Mouse (Mus musculus): ENCODE measurements at regions not wholly inside any gene's neighbourhood (a gene's known extent, or its start where the extent isn't known, plus 50 kb on each side); places are given as distances from the start of the nearest gene placed in this dataset.

GRCm38 (mm10) chr13:31101051-31101450, 127.0 kb downstream of the Gm5447 start:
- H3K27me3 ChIP-seq (ENCODE audit: control insufficient read depth in 1 of 2, insufficient read depth in 2 of 2, low read length in 2 of 2) = no peaks in the 10 kb centered on the region
- H3K27ac ChIP-seq (ENCODE audit: control insufficient read depth, low read depth, low read length) = no peak overlapping the region
- no peaks in the 10 kb centered on the region for H3K79me2 ChIP-seq (ENCODE audit: control insufficient read depth, insufficient read depth, low read length, poor library complexity)
- H3K9me3 ChIP-seq (replicated peaks; ENCODE audit: insufficient read depth, low read length) = no peaks in the 10 kb centered on the region
- no peak for DNase-seq (ENCODE audit: low read depth, low spot score)
- H3K4me3 ChIP-seq (ENCODE audit: control insufficient read depth in 1 of 2, insufficient read depth in 1 of 2, low read depth in 2 of 2, low read length in 2 of 2) = no peak overlapping the region
- H3K4me1 ChIP-seq (ENCODE audit: control insufficient read depth in 1 of 2, insufficient read depth in 2 of 2, low read length in 2 of 2) = no peaks in the 10 kb centered on the region
- H3K36me3 ChIP-seq (ENCODE audit: control insufficient read depth in 1 of 2, insufficient read depth in 2 of 2, low read length in 2 of 2) = no peaks in the 10 kb centered on the region
- TF ChIP-seq MAFK (IDR thresholded peaks at IDR 0.05; ENCODE audit: borderline replicate concordance, low read depth, low read length) (no peak), MAZ (IDR thresholded peaks at IDR 0.05; ENCODE audit: low read depth, low read length) (no peak), ETS1 (IDR thresholded peaks at IDR 0.05; ENCODE audit: low read depth, low read length) (no peak), GABPA (IDR thresholded peaks at IDR 0.05; ENCODE audit: low read depth, low read length) (no peak), ZC3H11A (IDR thresholded peaks at IDR 0.05; ENCODE audit: low read depth, low read length) (no peak), CTCF (IDR thresholded peaks at IDR 0.05 in 2 of 3, conservative IDR thresholded peaks at IDR 0.05 in 1 of 3; ENCODE audit: control insufficient read depth in 1 of 3, insufficient read depth in 1 of 3, low read depth in 2 of 3, low read length in 3 of 3, poor library complexity in 1 of 3, severe bottlenecking in 1 of 3) (no peak), ZNF384 (IDR thresholded peaks at IDR 0.05; ENCODE audit: low read depth, low read length) (no peak), JUND (IDR thresholded peaks at IDR 0.05; ENCODE audit: low read depth, low read length) (no peak), E2F4 (IDR thresholded peaks at IDR 0.05; ENCODE audit: borderline replicate concordance, low read depth, low read length) (no peak), BHLHE40 (IDR thresholded peaks at IDR 0.05; ENCODE audit: borderline replicate concordance, low read depth, low read length) (no peak), MEF2A (IDR thresholded peaks at IDR 0.05; ENCODE audit: extremely low read depth, insufficient replicate concordance, low read depth, low read length, poor library complexity, severe bottlenecking) (no peak), NELFE (IDR thresholded peaks at IDR 0.05; ENCODE audit: low read depth, low read length) (no peak), MAX (IDR thresholded peaks at IDR 0.05; ENCODE audit: low read length) (no peak), NRF1 (IDR thresholded peaks at IDR 0.05; ENCODE audit: insufficient read depth, low read depth, low read length, poor library complexity, severe bottlenecking) (no peak), ELF1 (IDR thresholded peaks at IDR 0.05; ENCODE audit: low read depth, low read length) (no peak), TCF12 (IDR thresholded peaks at IDR 0.05; ENCODE audit: low read depth, low read length) (no peak)
- no peak overlapping the region for H3K9ac ChIP-seq (ENCODE audit: control insufficient read depth, low read depth, low read length, poor library complexity, severe bottlenecking)

DNA sequence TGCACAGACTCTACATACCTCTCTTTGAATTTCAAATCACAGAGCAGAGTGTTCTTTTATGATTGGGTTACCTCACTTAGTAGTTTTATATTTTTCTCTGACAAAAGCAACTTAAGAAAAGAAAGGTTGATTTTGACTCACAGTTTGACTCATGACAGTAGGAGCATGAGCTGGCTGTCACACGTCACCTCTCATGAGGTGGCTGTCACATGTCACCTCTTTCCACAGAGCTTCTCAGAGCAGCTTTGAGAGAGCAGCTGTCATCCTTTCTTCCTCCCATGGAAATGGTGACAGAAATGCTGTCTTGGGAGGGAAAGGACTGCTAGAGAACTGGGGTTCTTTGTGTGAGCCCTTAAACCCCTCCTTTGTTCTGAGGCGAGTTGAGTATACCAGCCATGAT, 133.4 kb downstream of the Gm5447 start:
- Histone ChIP-seq H3K9me3 (replicated peaks; ENCODE audit: insufficient read depth, low read length) (no peaks in the 10 kb centered on the region), H3K27ac (ENCODE audit: control insufficient read depth, low read depth, low read length) (no peak overlapping the region), H3K4me3 (ENCODE audit: control insufficient read depth in 1 of 2, insufficient read depth in 1 of 2, low read depth in 2 of 2, low read length in 2 of 2) (no peak overlapping the region), H3K27me3 (ENCODE audit: control insufficient read depth in 1 of 2, insufficient read depth in 2 of 2, low read length in 2 of 2) (no peaks in the 10 kb centered on the region), H3K36me3 (ENCODE audit: control insufficient read depth in 1 of 2, insufficient read depth in 2 of 2, low read length in 2 of 2) (no peaks in the 10 kb centered on the region), H3K9ac (ENCODE audit: control insufficient read depth, low read depth, low read length, poor library complexity, severe bottlenecking) (no peak overlapping the region), H3K79me2 (ENCODE audit: control insufficient read depth, insufficient read depth, low read length, poor library complexity) (no peaks in the 10 kb centered on the region), H3K4me1 (ENCODE audit: control insufficient read depth in 1 of 2, insufficient read depth in 2 of 2, low read length in 2 of 2) (no peaks in the 10 kb centered on the region)
- DNase-seq (ENCODE audit: low read depth, low spot score) = no peak
- no peak for TF ChIP-seq BHLHE40 (IDR thresholded peaks at IDR 0.05; ENCODE audit: borderline replicate concordance, low read depth, low read length)
